Mouse (Mus musculus): ENCODE results near the gene Gm20835. TPM values are rescaled to one million over a fixed set of nuclear protein-coding genes. Genes with fewer than 3 reads are reported as not detected.

Gene Gm20835
- not detected for polyA plus RNA-seq (2017; shearing (Covaris generic))

GRCm38 (mm10) chrY:36735190-36735589 is at the start of gene Gm20835:
TSS of gene Gm20835 (minus strand) at chrY:36735290.

Data from CD4-positive, CD25-positive, alpha-beta regulatory T cell, adult 9 weeks (primary cell).